Mouse (Mus musculus): Measurements from ENCODE around the gene Jakmip3. TPM values are rescaled to one million over a fixed set of nuclear protein-coding genes. Genes with fewer than 3 reads are reported as not detected.
A peak's percentile ranks its signal among the peaks of the same experiment; 100 is the strongest.

Gene Jakmip3
- polyA plus RNA-seq, 1 experiment from 2014 or later = 1.2 TPM

GRCm38 (mm10) chr7:138919156-138919944 lies 21.2 kb upstream of the Jakmip3 start:
- Histone ChIP-seq H3K4me3 (replicated peaks) (peak overlapping the region; percentile 32), H3K27ac (no peak overlapping the region), H3K4me2 (replicated peaks) (peak overlapping the region; percentile 59), H3K4me1 (replicated peaks) (peaks cover 11% of the 10 kb centered on the region), H3K9me3 (no peaks in the 10 kb centered on the region), H3K27me3 (no peaks in the 10 kb centered on the region), H3K9ac (replicated peaks) (peak overlapping the region; percentile 57), H3K36me3 (no peaks in the 10 kb centered on the region)
- 6% methylated on average over 26 of the region's 26 CpGs for WGBS
- 0 out of 2 replicates have a peak, but pooled peaks have one; percentile 30 for ATAC-seq

GRCm38 (mm10) chr7:138921611-138922010 lies 18.9 kb upstream of the Jakmip3 start:
- Histone ChIP-seq H3K27me3 (no peaks in the 10 kb centered on the region), H3K27ac (no peak overlapping the region), H3K36me3 (no peaks in the 10 kb centered on the region), H3K4me3 (replicated peaks) (no peak overlapping the region), H3K9ac (replicated peaks) (no peak overlapping the region), H3K4me1 (replicated peaks) (peaks cover 11% of the 10 kb centered on the region), H3K9me3 (no peaks in the 10 kb centered on the region), H3K4me2 (replicated peaks) (no peak overlapping the region)
- WGBS = 95% methylated on average over 8 of the region's 8 CpGs
- no peak for ATAC-seq

GRCm38 (mm10) chr7:138923756-138924425 lies 16.6 kb upstream of the Jakmip3 start:
- WGBS = 11% methylated on average over 3 of the region's 3 CpGs

GRCm38 (mm10) chr7:138928456-138928855 lies 12.1 kb upstream of the Jakmip3 start:
- 87% methylated on average over 4 of the region's 4 CpGs for WGBS
- H3K9ac ChIP-seq (replicated peaks) = no peak overlapping the region
- H3K4me2 ChIP-seq (replicated peaks) = no peak overlapping the region
- H3K4me1 ChIP-seq (replicated peaks) = no peaks in the 10 kb centered on the region
- H3K27ac ChIP-seq = no peak overlapping the region
- no peaks in the 10 kb centered on the region for H3K36me3 ChIP-seq
- ATAC-seq = no peak
- no peaks in the 10 kb centered on the region; the same call in 1 of the 2 replicates for H3K9me3 ChIP-seq
- H3K27me3 ChIP-seq = no peaks in the 10 kb centered on the region
- H3K4me3 ChIP-seq (replicated peaks) = no peak overlapping the region

More at GRCm38 (mm10) chr7:138923756-138924425, 16.6 kb upstream of the Jakmip3 start:
- no peak for ATAC-seq
- no peak overlapping the region for H3K4me2 ChIP-seq (replicated peaks)
- no peak overlapping the region for H3K9ac ChIP-seq (replicated peaks)
- no peaks in the 10 kb centered on the region for H3K27me3 ChIP-seq
- no peak overlapping the region for H3K27ac ChIP-seq
- H3K9me3 ChIP-seq = no peaks in the 10 kb centered on the region
- H3K36me3 ChIP-seq = no peaks in the 10 kb centered on the region
- peaks cover 10% of the 10 kb centered on the region for H3K4me1 ChIP-seq (replicated peaks)
- no peak overlapping the region for H3K4me3 ChIP-seq (replicated peaks)

GRCm38 (mm10) chr7:138934523-138934922 lies 6.0 kb upstream of the Jakmip3 start:
- no peak for ATAC-seq
- H3K9me3 ChIP-seq = no peaks in the 10 kb centered on the region; the same call in 1 of the 2 replicates
- no peak overlapping the region for H3K27ac ChIP-seq
- H3K4me2 ChIP-seq (replicated peaks) = no peak overlapping the region
- H3K4me1 ChIP-seq (replicated peaks) = no peaks in the 10 kb centered on the region
- H3K27me3 ChIP-seq = peaks cover 21% of the 10 kb centered on the region
- no peak overlapping the region for H3K4me3 ChIP-seq (replicated peaks)
- H3K36me3 ChIP-seq = no peaks in the 10 kb centered on the region
- H3K9ac ChIP-seq (replicated peaks) = no peak overlapping the region
- WGBS = 89% methylated on average over 3 of the region's 3 CpGs

GRCm38 (mm10) chr7:138938991-138939390 lies 1.5 kb upstream of the Jakmip3 start:
- H3K27me3 ChIP-seq = peaks cover 66% of the 10 kb centered on the region
- H3K36me3 ChIP-seq = no peaks in the 10 kb centered on the region
- no peak overlapping the region for H3K27ac ChIP-seq
- no peak overlapping the region for H3K4me3 ChIP-seq (replicated peaks)
- no peaks in the 10 kb centered on the region for H3K9me3 ChIP-seq
- WGBS = 79% methylated on average over 7 of the region's 7 CpGs
- H3K4me1 ChIP-seq (replicated peaks) = peaks cover 13% of the 10 kb centered on the region; the same call in 1 of the 2 replicates
- H3K9ac ChIP-seq (replicated peaks) = no peak overlapping the region
- ATAC-seq = no peak
- no peak overlapping the region for H3K4me2 ChIP-seq (replicated peaks)

GRCm38 (mm10) chr7:138940256-138940611 lies 296 bp upstream of the Jakmip3 start:
- 1% methylated on average over 17 of the region's 17 CpGs for WGBS
- H3K9me3 ChIP-seq = no peaks in the 10 kb centered on the region
- peaks cover 70% of the 10 kb centered on the region for H3K27me3 ChIP-seq
- no peak overlapping the region for H3K27ac ChIP-seq
- peak; percentile 62 for ATAC-seq
- no peaks in the 10 kb centered on the region for H3K36me3 ChIP-seq
- peak overlapping the region; percentile 87 for H3K4me2 ChIP-seq (replicated peaks)
- H3K4me3 ChIP-seq (replicated peaks) = peak overlapping the region; percentile 54
- peaks cover 13% of the 10 kb centered on the region; the same call in 1 of the 2 replicates for H3K4me1 ChIP-seq (replicated peaks)
- H3K9ac ChIP-seq (replicated peaks) = peak overlapping the region; percentile 68

GRCm38 (mm10) chr7:138941571-138941970 lies 1.0 kb downstream of the Jakmip3 start:
- ATAC-seq = no peak
- peaks cover 13% of the 10 kb centered on the region; the same call in 1 of the 2 replicates for H3K4me1 ChIP-seq (replicated peaks)
- H3K9me3 ChIP-seq = no peaks in the 10 kb centered on the region
- 22% methylated on average over 5 of the region's 5 CpGs for WGBS
- no peak overlapping the region for H3K27ac ChIP-seq
- H3K4me2 ChIP-seq (replicated peaks) = peak overlapping the region; percentile 87
- peak overlapping the region; percentile 68 for H3K9ac ChIP-seq (replicated peaks)
- H3K36me3 ChIP-seq = no peaks in the 10 kb centered on the region
- peaks cover 70% of the 10 kb centered on the region for H3K27me3 ChIP-seq
- H3K4me3 ChIP-seq (replicated peaks) = peak overlapping the region; percentile 54

GRCm38 (mm10) chr7:138942301-138942700 lies 1.8 kb downstream of the Jakmip3 start:
- 92% methylated on average over 1 of the region's 1 CpGs for WGBS
- no peak overlapping the region for H3K27ac ChIP-seq
- peaks cover 13% of the 10 kb centered on the region; the same call in 1 of the 2 replicates for H3K4me1 ChIP-seq (replicated peaks)
- H3K4me2 ChIP-seq (replicated peaks) = no peak overlapping the region
- no peak overlapping the region for H3K4me3 ChIP-seq (replicated peaks)
- H3K9me3 ChIP-seq = no peaks in the 10 kb centered on the region
- H3K36me3 ChIP-seq = no peaks in the 10 kb centered on the region
- ATAC-seq = no peak
- no peak overlapping the region for H3K9ac ChIP-seq (replicated peaks)
- H3K27me3 ChIP-seq = peaks cover 70% of the 10 kb centered on the region

- Histone ChIP-seq H3K36me3 (no peaks in the 10 kb centered on the region), H3K9me3 (no peaks in the 10 kb centered on the region), H3K4me3 (replicated peaks) (no peak overlapping the region), H3K9ac (replicated peaks) (no peak overlapping the region), H3K27me3 (peaks cover 38% of the 10 kb centered on the region), H3K27ac (no peak overlapping the region), H3K4me2 (replicated peaks) (no peak overlapping the region), H3K4me1 (replicated peaks) (peaks cover 8% of the 10 kb centered on the region; the same call in 1 of the 2 replicates)
- no peak for ATAC-seq
- 67% methylated on average over 3 of the region's 3 CpGs for WGBS
These were observed 5.1 kb downstream of the Jakmip3 start for GRCm38 (mm10) chr7:138945668-138946067.

- no peak overlapping the region for H3K9ac ChIP-seq (replicated peaks)
- no peak overlapping the region for H3K27ac ChIP-seq
- H3K4me2 ChIP-seq (replicated peaks) = no peak overlapping the region
- no peaks in the 10 kb centered on the region for H3K4me1 ChIP-seq (replicated peaks)
- H3K9me3 ChIP-seq = no peaks in the 10 kb centered on the region
- peaks cover 17% of the 10 kb centered on the region for H3K27me3 ChIP-seq
- 86% methylated on average over 8 of the region's 8 CpGs for WGBS
- no peak for ATAC-seq
- no peaks in the 10 kb centered on the region for H3K36me3 ChIP-seq
- H3K4me3 ChIP-seq (replicated peaks) = no peak overlapping the region
These were observed 7.2 kb downstream of the Jakmip3 start for GRCm38 (mm10) chr7:138947741-138948140.

GRCm38 (mm10) chr7:138948309-138948708 lies 7.8 kb downstream of the Jakmip3 start:
- 51% methylated on average over 8 of the region's 8 CpGs for whole genome bisulfite sequencing
- Histone ChIP-seq H3K27me3 (peaks cover 11% of the 10 kb centered on the region), H3K9me3 (no peaks in the 10 kb centered on the region), H3K4me1 (replicated peaks) (no peaks in the 10 kb centered on the region), H3K9ac (replicated peaks) (no peak overlapping the region), H3K36me3 (no peaks in the 10 kb centered on the region), H3K4me2 (replicated peaks) (no peak overlapping the region), H3K4me3 (replicated peaks) (no peak overlapping the region), H3K27ac (no peak overlapping the region)
- no peak for ATAC-seq

Data from midbrain, embryonic 13.5 days (tissue).